Mouse (Mus musculus): ENCODE measurements around the gene Cd163.

Gene Cd163

GRCm38 (mm10) chr6:124360549-124360948, 56.1 kb downstream of the Cd163 start:
- 63% methylated on average over 6 of the region's 6 CpGs for WGBS

- 60% methylated on average over 5 of the region's 5 CpGs for WGBS
Measured at GRCm38 (mm10) chr6:124364328-124364727, 59.9 kb downstream of the Cd163 start.

GRCm38 (mm10) chr6:124373584-124374206, 69.2 kb downstream of the Cd163 start:
- WGBS: 87% methylated on average over 6 of the region's 6 CpGs

- WGBS: 58% methylated on average over 4 of the region's 4 CpGs
Measured at GRCm38 (mm10) chr6:124374683-124375082, 70.2 kb downstream of the Cd163 start.

- WGBS: 80% methylated on average over 11 of the region's 11 CpGs
Measured at GRCm38 (mm10) chr6:124375435-124375884, 71.0 kb downstream of the Cd163 start.

GRCm38 (mm10) chr6:124376311-124376710, 71.9 kb downstream of the Cd163 start:
- WGBS: 93% methylated on average over 5 of the region's 5 CpGs

- 73% methylated on average over 4 of the region's 4 CpGs for WGBS
Measured at GRCm38 (mm10) chr6:124377494-124378255, 73.2 kb downstream of the Cd163 start.

- WGBS: 31% methylated on average over 10 of the region's 10 CpGs
Measured at GRCm38 (mm10) chr6:124379331-124379730, 74.9 kb downstream of the Cd163 start.

Data from cerebral cortex, adult 2 months (tissue).